ENCODE assay signal across 11 mouse cellular contexts in the genomic region with DNA sequence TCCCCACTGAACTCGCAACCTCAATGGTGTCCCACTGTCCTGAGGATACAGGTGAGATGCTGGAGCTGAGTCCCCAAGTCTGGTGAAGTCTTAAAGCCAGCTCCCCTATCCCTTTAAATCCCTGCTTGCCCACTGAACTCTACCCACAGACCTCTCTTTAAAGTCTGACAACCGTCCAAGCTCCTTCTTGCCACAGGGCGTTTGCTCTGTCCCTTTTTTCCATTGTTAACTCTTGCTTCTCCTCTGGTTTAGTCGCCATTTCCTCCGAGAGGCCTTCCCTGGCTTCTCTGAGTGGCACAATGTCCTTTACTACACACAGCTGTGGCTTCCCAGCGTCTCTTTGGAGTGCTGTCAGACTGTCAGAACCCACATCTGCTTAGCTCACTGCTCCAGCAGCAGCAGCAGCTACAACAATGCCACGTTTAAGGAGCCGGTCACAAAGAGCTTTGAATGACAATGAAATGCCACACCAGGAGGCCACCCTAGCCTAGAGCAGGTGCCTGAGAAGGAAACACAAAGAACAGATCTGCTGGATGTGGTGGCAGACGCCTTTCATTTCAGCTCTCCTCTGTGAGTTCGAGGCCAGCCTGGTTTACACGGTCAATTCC. TPM values are rescaled to one million over a fixed set of nuclear protein-coding genes. Genes with fewer than 3 reads are reported as not detected.
DNase-seq lines count a peak whose midpoint lies in the region; ATAC-seq and TF ChIP-seq lines count a peak whose summit lies in the region.
"Had no signal": no experiment of that assay in that cellular context is flagged by ENCODE, and none has a peak within 500 bp of the region (broad histone marks: within the 10 kb centered on the region; RNA-seq: fewer than 3 reads in every experiment).

No protein-coding gene starts in this region.

- peaks cover 41% of the 10 kb centered on the region for H3K36me3 ChIP-seq in heart, embryonic 10.5 days
- no peaks in the 10 kb centered on the region for H3K36me3 ChIP-seq in forebrain, embryonic 16.5 days (ENCODE audit: control insufficient read depth, insufficient read depth)
- no peaks in the 10 kb centered on the region for H3K36me3 ChIP-seq in midbrain, embryonic 16.5 days (ENCODE audit: control insufficient read depth, insufficient read depth, low read length)
- H3K36me3 ChIP-seq: liver, embryonic 15.5 days had no signal

- 39% methylated on average over 11 of the region's 11 CpGs for WGBS in heart, embryonic 10.5 days
- WGBS in forebrain, embryonic 16.5 days: 10% methylated on average over 11 of the region's 11 CpGs
- 6% methylated on average over 11 of the region's 11 CpGs for WGBS in midbrain, embryonic 16.5 days

- ATAC-seq in forebrain, embryonic 16.5 days: peak; percentile 56; the same call in 1 of the 2 replicates
- no peak for ATAC-seq in midbrain, embryonic 16.5 days

- no peak for TF ChIP-seq CTCF in brain, embryonic 14.5 days (IDR thresholded peaks at IDR 0.05; ENCODE audit: borderline replicate concordance, extremely low read depth, insufficient read depth, insufficient read length)

- no peaks in the 10 kb centered on the region for H3K27me3 ChIP-seq in heart, embryonic 10.5 days (ENCODE audit: insufficient read depth, poor library complexity, severe bottlenecking)
- no peaks in the 10 kb centered on the region for H3K27me3 ChIP-seq in forebrain, embryonic 16.5 days (replicated peaks; ENCODE audit: control insufficient read depth, insufficient read depth, low read length)
- H3K27me3 ChIP-seq in midbrain, embryonic 16.5 days (ENCODE audit: control insufficient read depth, insufficient read depth, low read depth, low read length): no peaks in the 10 kb centered on the region
- H3K27me3 ChIP-seq: embryonic facial prominence, embryonic 12.5 days; liver, embryonic 15.5 days had no signal

- no peak overlapping the region for H3K4me3 ChIP-seq in heart, embryonic 10.5 days
- no peak overlapping the region for H3K4me3 ChIP-seq in forebrain, embryonic 16.5 days (replicated peaks; ENCODE audit: low read length)
- no peak overlapping the region for H3K4me3 ChIP-seq in midbrain, embryonic 16.5 days (ENCODE audit: low read depth, low read length)
- H3K4me3 ChIP-seq: embryonic facial prominence, embryonic 12.5 days; liver, embryonic 15.5 days; myocyte had no signal

- TF ChIP-seq POLR2A in brain, embryonic 14.5 days (IDR thresholded peaks at IDR 0.05; ENCODE audit: borderline replicate concordance, extremely low read depth, insufficient read depth, insufficient read length, poor library complexity, severe bottlenecking): no peak

- H3K9me3 ChIP-seq in heart, embryonic 10.5 days: no peaks in the 10 kb centered on the region
- H3K9me3 ChIP-seq in forebrain, embryonic 16.5 days (ENCODE audit: control insufficient read depth, low read length): no peaks in the 10 kb centered on the region
- no peaks in the 10 kb centered on the region for H3K9me3 ChIP-seq in midbrain, embryonic 16.5 days (replicated peaks; ENCODE audit: control insufficient read depth, low read length, poor library complexity, severe bottlenecking)
- H3K9me3 ChIP-seq: embryonic facial prominence, embryonic 12.5 days; liver, embryonic 15.5 days had no signal

- no peak for DNase-seq in heart, embryonic 10.5 days (ENCODE audit: low spot score)
- DNase-seq in heart, adult 11 months: no peak
- peak; percentile 70 for DNase-seq in brain, embryonic 14.5 days (ENCODE audit: low read depth)
- DNase-seq in thymus, postnatal 25 days: no peak
- no peak for DNase-seq in urinary bladder, adult 18-20 months (ENCODE audit: low spot score in 2 of 2)
- no peak for DNase-seq in thymus, postnatal 10 days (ENCODE audit: low spot score in 2 of 2)

- H3K27ac ChIP-seq in heart, embryonic 10.5 days: peak overlapping the region; percentile 23; the same call in 1 of the 2 replicates
- peak overlapping the region; percentile 5 for H3K27ac ChIP-seq in forebrain, embryonic 16.5 days (ENCODE audit: low read length)
- peak overlapping the region; percentile 63 for H3K27ac ChIP-seq in midbrain, embryonic 16.5 days (ENCODE audit: low read length)
- H3K27ac ChIP-seq: embryonic facial prominence, embryonic 12.5 days; liver, embryonic 15.5 days had no signal

- H3K4me2 ChIP-seq in forebrain, embryonic 16.5 days (ENCODE audit: low read length): no peak overlapping the region
- no peak overlapping the region for H3K4me2 ChIP-seq in midbrain, embryonic 16.5 days (ENCODE audit: low read length)
- H3K4me2 ChIP-seq: embryonic facial prominence, embryonic 12.5 days; liver, embryonic 15.5 days had no signal

- H3K9ac ChIP-seq in forebrain, embryonic 16.5 days (replicated peaks; ENCODE audit: low read depth, low read length): peak overlapping the region; percentile 5
- peak overlapping the region; percentile 39; the same call in 1 of the 2 replicates for H3K9ac ChIP-seq in midbrain, embryonic 16.5 days (ENCODE audit: low read depth, low read length)
- H3K9ac ChIP-seq: embryonic facial prominence, embryonic 12.5 days; liver, embryonic 15.5 days had no signal

- peaks cover 73% of the 10 kb centered on the region for H3K4me1 ChIP-seq in heart, embryonic 10.5 days
- peaks cover 42% of the 10 kb centered on the region for H3K4me1 ChIP-seq in forebrain, embryonic 16.5 days (replicated peaks; ENCODE audit: control insufficient read depth, insufficient read depth, low read length)
- peaks cover 42% of the 10 kb centered on the region for H3K4me1 ChIP-seq in midbrain, embryonic 16.5 days (ENCODE audit: control insufficient read depth, insufficient read depth, low read length)

RNA-seq across cellular contexts. Expression of gene Map7d1, which starts 7.8 kb away (rescaled TPM):
- 49.1 and 74.8 TPM in 2 replicates for polyA plus RNA-seq in heart, embryonic 10.5 days (2016; fragmentation: Nextera tagmentation; extraction: Ambion mirVana)
- polyA plus RNA-seq in brain, embryonic 14.5 days (2012; rRNA removed): 182 and 209 TPM in 2 replicates
- polyA plus RNA-seq in forebrain, embryonic 16.5 days (2015; fragmentation: Nextera tagmentation; extraction: Ambion mirVana): 64.7 and 68.7 TPM in 2 replicates
- 66.1 and 68.2 TPM in 2 replicates for polyA plus RNA-seq in midbrain, embryonic 16.5 days (2015; fragmentation: Nextera tagmentation; extraction: Ambion mirVana)

RNA-seq across cellular contexts. Expression of gene Trappc3, which starts 13.8 kb away (rescaled TPM):
- 74.9 and 86.4 TPM in 2 replicates for polyA plus RNA-seq in heart, embryonic 10.5 days (2016; fragmentation: Nextera tagmentation; extraction: Ambion mirVana)
- polyA plus RNA-seq in brain, embryonic 14.5 days (2012; rRNA removed): 123 and 136 TPM in 2 replicates
- polyA plus RNA-seq in forebrain, embryonic 16.5 days (2015; fragmentation: Nextera tagmentation; extraction: Ambion mirVana): 179 and 192 TPM in 2 replicates
- polyA plus RNA-seq in midbrain, embryonic 16.5 days (2015; fragmentation: Nextera tagmentation; extraction: Ambion mirVana): 193 and 198 TPM in 2 replicates

RNA-seq across cellular contexts. Expression of gene Col8a2, which starts 38.2 kb away (rescaled TPM):
- polyA plus RNA-seq in heart, embryonic 10.5 days (2016; fragmentation: Nextera tagmentation; extraction: Ambion mirVana): 3.3 and 3.7 TPM in 2 replicates
- 1.5 and 6.4 TPM in 2 replicates for polyA plus RNA-seq in brain, embryonic 14.5 days (2012; rRNA removed)
- polyA plus RNA-seq in forebrain, embryonic 16.5 days (2015; fragmentation: Nextera tagmentation; extraction: Ambion mirVana): 2.1 and 3.6 TPM in 2 replicates
- polyA plus RNA-seq in midbrain, embryonic 16.5 days (2015; fragmentation: Nextera tagmentation; extraction: Ambion mirVana): 2.2 and 2.5 TPM in 2 replicates

RNA-seq across cellular contexts. Expression of gene Thrap3, which starts 45.8 kb away (rescaled TPM):
- polyA plus RNA-seq in heart, embryonic 10.5 days (2016; fragmentation: Nextera tagmentation; extraction: Ambion mirVana): 194 and 200 TPM in 2 replicates
- 108 and 133 TPM in 2 replicates for polyA plus RNA-seq in brain, embryonic 14.5 days (2012; rRNA removed)
- polyA plus RNA-seq in forebrain, embryonic 16.5 days (2015; fragmentation: Nextera tagmentation; extraction: Ambion mirVana): 172 and 187 TPM in 2 replicates
- polyA plus RNA-seq in midbrain, embryonic 16.5 days (2015; fragmentation: Nextera tagmentation; extraction: Ambion mirVana): 124 and 137 TPM in 2 replicates

Comparison
In these comparisons a context has a peak if more than half of its experiments do, and no peak if none do; other contexts are left out.
1. H3K27ac ChIP-seq: peak in every context shown above with its lines; median percentile 63 in midbrain, embryonic 16.5 days; 23 in heart, embryonic 10.5 days; 5 in forebrain, embryonic 16.5 days.